In the genomic region with DNA sequence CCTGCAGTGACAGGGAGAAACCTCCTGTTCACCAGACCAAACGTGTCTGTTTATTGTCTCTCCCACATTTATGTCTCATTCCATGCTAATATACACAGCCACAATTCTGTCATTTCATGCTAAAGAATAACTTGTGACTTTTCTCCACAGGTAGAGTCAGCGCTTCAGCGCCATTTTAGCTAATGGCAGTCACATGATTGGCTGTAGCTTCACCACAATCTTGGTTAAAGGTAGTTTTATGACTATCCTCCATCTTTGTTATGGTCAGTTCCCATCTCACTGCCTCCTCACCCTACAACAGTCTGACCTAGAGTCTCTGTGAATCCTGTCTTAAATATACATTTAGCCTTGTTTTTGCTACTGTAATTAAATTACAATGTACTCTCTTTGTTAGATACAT, we compare ENCODE assay signal across 27 mouse cellular contexts.
"Had no signal": no experiment of that assay in that cellular context is flagged by ENCODE, and none has a peak within 500 bp of the region (broad histone marks: within the 10 kb centered on the region; RNA-seq: fewer than 3 reads in every experiment).

No protein-coding gene starts in this region.

- ATAC-seq: hindbrain, postnatal 0 days; intestine, embryonic 16.5 days had no signal

- H3K9ac ChIP-seq: heart, embryonic 13.5 days; heart, embryonic 15.5 days; hindbrain, embryonic 13.5 days; hindbrain, embryonic 15.5 days; kidney, embryonic 15.5 days; limb, embryonic 12.5 days; liver, embryonic 13.5 days; liver, embryonic 15.5 days had no signal

- H3K27me3 ChIP-seq: heart, embryonic 13.5 days; heart, embryonic 15.5 days; hindbrain, embryonic 13.5 days; hindbrain, embryonic 15.5 days; kidney, embryonic 15.5 days; limb, embryonic 12.5 days; liver, embryonic 13.5 days; liver, embryonic 15.5 days had no signal

- DNase-seq: gastrocnemius, postnatal 14 days; gastrocnemius, postnatal 36 days; heart, adult 11 months; heart, adult 2 months; heart, postnatal 14 days; heart, postnatal 36 days; kidney, adult 11 months; kidney, adult 2 months; kidney, adult 9 months; kidney, postnatal 14 days; kidney, postnatal 36 days; liver; liver, embryonic 13.5 days had no signal

- H3K4me1 ChIP-seq: heart, embryonic 13.5 days; heart, embryonic 15.5 days; hindbrain, embryonic 13.5 days; hindbrain, embryonic 15.5 days; kidney, embryonic 15.5 days; limb, embryonic 10.5 days; limb, embryonic 12.5 days; liver, embryonic 13.5 days; liver, embryonic 15.5 days had no signal

- H3K4me2 ChIP-seq: heart, embryonic 11.5 days; heart, embryonic 13.5 days; heart, embryonic 15.5 days; hindbrain, embryonic 13.5 days; hindbrain, embryonic 15.5 days; kidney, embryonic 15.5 days; limb, embryonic 12.5 days; liver, embryonic 11.5 days; liver, embryonic 13.5 days; liver, embryonic 15.5 days had no signal

- H3K36me3 ChIP-seq: heart, embryonic 13.5 days; heart, embryonic 15.5 days; hindbrain, embryonic 13.5 days; hindbrain, embryonic 15.5 days; kidney, embryonic 15.5 days; limb, embryonic 10.5 days; limb, embryonic 12.5 days; liver, embryonic 13.5 days; liver, embryonic 15.5 days had no signal

- H3K9me3 ChIP-seq: heart, embryonic 13.5 days; heart, embryonic 15.5 days; hindbrain, embryonic 13.5 days; hindbrain, embryonic 15.5 days; kidney, embryonic 15.5 days; limb, embryonic 10.5 days; limb, embryonic 12.5 days; liver, embryonic 13.5 days; liver, embryonic 15.5 days had no signal

- H3K4me3 ChIP-seq: heart, adult 2 months; heart, embryonic 13.5 days; heart, embryonic 15.5 days; hindbrain, embryonic 13.5 days; hindbrain, embryonic 15.5 days; kidney, embryonic 15.5 days; left cerebral cortex, adult 2 months; limb, embryonic 10.5 days; limb, embryonic 12.5 days; liver, embryonic 13.5 days; liver, embryonic 15.5 days had no signal

- H3K27ac ChIP-seq: heart, adult 2 months; heart, embryonic 13.5 days; heart, embryonic 15.5 days; hindbrain, embryonic 13.5 days; hindbrain, embryonic 15.5 days; hindbrain, postnatal 0 days; kidney, embryonic 15.5 days; kidney, postnatal 0 days; left cerebral cortex, adult 2 months; limb, embryonic 10.5 days; limb, embryonic 12.5 days; liver, embryonic 13.5 days; liver, embryonic 15.5 days had no signal
